Mouse (Mus musculus): ENCODE data around the gene Lhfpl4. TPM values are rescaled to one million over a fixed set of nuclear protein-coding genes. Genes with fewer than 3 reads are reported as not detected.

The Lhfpl4 gene
- 10 to 100 TPM; 75.6 to 78.2 TPM for total RNA-seq (2021)

DNA sequence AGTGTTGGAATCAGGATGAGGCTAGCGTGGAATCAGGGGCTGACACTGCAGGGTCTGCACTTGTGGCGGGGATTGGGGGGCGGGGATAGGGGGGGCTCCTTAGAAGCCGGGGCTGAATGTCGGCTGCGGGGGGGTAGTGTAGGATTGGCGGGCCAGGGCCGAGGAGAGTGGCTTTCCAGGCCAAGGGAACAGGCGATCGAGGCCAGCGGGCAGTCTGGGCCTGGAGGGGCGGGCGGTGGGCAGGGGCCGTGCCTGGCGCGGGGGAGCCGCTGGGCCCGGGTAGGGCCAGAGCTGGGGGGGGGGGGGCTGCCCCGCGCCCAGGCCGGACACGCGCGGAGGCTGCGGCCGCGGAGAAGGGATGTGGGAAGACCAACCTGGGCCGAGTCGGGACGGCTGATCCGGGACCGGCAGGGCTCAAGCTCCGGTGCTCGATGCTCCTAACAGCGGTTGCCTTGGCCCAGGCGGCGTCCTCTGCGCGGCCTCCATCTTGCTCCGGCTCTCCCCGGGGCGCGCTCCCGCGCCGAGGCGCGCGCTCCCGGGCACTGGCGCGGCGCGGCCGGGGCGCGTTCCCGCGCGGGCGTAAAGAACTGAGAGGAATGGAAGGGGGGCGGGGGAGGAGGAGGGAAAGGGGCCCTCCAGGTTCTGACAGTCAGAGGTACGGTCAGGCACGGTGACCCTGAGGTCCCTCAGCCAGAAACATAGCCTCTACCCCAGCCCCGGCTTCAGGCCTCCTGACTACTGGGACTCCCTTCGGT is at the start of gene Lhfpl4:
Lhfpl4 (minus strand) TSS at position 544 of the 755 bp plus-strand sequence.
- DNase-seq: peak; percentile 52 to 62

DNA sequence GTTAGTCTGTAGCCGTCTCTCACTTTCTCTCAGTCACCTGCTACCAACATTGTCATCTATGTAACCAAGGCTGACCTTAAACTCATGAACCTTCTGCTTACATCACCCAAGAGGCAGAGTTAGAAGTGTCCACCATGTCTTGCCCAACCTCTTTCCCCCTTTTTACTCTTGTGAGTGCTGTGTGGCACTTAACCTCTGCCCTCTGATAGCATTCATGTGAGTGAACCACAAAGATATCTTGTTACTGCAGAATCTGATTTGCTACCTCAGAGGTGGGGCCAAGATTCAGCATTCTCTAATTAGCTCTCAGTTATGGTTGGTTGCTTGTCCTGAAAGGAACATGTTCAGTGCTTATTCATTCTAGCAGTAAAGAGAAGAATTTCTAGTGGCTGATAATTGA is 47.6 kb upstream of the Lhfpl4 start:
- DNase-seq: no peak

DNA sequence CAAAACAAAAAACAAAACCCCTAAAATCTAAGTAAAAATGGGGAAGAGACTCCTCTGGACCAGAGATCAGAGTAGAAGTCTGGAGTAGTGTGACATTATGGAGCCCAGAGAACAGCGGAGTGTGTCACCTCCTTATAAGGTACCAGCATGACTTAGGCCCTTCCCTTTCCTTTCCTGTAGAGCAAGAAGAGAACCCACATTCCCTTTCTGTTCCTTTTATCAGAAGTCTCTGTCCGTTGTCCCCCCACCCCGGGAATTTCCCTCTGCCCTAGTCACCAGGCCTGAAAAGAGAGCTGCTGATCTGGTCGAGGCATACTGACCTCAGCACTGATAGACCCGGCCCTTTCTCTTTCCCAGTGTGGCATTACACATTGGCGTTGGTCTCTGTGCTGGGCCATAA is 43.3 kb upstream of the Lhfpl4 start:
- DNase-seq: no peak

GRCm38 (mm10) chr6:113237542-113238270 is 42.5 kb upstream of the Lhfpl4 start, which contains the start of gene Mtmr14:
Mtmr14 (plus strand) TSS chr6:113237843.
- DNase-seq: peak; percentile 99 to 100

GRCm38 (mm10) chr6:113235141-113235540 is 40.0 kb upstream of the Lhfpl4 start:
- no peak for DNase-seq

- no peak for DNase-seq
Measured at GRCm38 (mm10) chr6:113226705-113227104, 31.5 kb upstream of the Lhfpl4 start.

GRCm38 (mm10) chr6:113225798-113226197 is 30.6 kb upstream of the Lhfpl4 start:
- no peak for DNase-seq

DNA sequence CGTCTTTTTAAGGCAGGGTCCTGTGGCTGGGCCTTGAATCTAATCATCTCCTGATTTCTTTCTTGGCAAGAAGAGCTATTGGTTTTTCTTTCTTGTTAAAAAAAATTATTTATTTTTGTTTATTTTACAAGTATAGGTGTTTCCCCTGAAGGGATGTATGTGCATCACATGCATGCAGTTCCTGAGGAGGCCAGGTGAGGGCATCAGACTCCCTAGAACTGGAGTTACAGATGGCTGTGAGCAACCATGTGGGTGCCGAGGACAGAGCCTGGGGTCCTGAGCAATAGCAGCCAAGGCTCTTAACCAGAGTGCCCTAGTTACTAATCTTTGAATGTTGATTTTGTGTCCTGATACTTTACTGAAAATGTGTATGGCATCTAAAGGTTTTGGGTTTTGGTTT is 21.1 kb upstream of the Lhfpl4 start:
- no peak for DNase-seq

- no peak for DNase-seq
Measured at GRCm38 (mm10) chr6:113195596-113195992, 410 bp upstream of the Lhfpl4 start.

- no peak for DNase-seq
Measured at GRCm38 (mm10) chr6:113194517-113194840, 705 bp downstream of the Lhfpl4 start.

DNA sequence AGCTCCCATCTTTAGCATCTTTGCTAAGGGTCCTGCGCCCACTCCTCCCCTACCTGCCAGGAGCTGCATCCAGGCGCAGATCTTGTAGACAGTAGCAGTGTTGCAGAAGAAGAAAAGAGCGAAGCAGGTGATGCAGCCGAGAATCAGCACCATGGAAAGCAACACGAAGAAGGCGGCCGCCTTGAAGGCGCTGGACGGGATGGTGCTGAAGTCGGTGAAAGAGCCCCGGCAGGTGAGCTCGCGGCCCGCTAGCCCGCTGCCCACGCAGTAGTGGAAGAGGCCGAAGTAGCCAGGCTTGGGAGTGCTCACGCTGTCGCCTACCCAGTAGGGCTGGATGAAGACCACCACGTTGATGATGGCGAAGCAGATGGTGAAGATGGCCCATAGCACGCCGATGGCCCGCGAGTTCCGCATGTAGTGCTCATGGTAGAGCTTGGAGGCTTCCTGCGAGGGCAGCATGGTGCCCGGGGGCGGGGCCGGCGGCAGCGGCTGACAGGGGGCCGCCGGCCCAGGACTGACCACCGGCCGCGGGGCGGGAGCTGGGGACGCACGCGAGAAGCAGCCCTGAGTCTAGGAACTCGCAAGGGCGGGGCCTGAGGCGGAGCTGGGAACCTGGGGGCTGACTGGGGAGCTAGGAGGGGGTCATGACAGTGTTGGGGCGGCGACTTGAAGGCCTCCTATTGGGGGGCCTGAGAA is 1.3 kb downstream of the Lhfpl4 start:
- DNase-seq: no peak

- DNase-seq: no peak
Measured at GRCm38 (mm10) chr6:113184866-113185525, 10.2 kb downstream of the Lhfpl4 start.

GRCm38 (mm10) chr6:113184163-113184562 is 11.0 kb downstream of the Lhfpl4 start:
- DNase-seq: no peak

GRCm38 (mm10) chr6:113179195-113179733 is 15.9 kb downstream of the Lhfpl4 start:
- DNase-seq: no peak

DNA sequence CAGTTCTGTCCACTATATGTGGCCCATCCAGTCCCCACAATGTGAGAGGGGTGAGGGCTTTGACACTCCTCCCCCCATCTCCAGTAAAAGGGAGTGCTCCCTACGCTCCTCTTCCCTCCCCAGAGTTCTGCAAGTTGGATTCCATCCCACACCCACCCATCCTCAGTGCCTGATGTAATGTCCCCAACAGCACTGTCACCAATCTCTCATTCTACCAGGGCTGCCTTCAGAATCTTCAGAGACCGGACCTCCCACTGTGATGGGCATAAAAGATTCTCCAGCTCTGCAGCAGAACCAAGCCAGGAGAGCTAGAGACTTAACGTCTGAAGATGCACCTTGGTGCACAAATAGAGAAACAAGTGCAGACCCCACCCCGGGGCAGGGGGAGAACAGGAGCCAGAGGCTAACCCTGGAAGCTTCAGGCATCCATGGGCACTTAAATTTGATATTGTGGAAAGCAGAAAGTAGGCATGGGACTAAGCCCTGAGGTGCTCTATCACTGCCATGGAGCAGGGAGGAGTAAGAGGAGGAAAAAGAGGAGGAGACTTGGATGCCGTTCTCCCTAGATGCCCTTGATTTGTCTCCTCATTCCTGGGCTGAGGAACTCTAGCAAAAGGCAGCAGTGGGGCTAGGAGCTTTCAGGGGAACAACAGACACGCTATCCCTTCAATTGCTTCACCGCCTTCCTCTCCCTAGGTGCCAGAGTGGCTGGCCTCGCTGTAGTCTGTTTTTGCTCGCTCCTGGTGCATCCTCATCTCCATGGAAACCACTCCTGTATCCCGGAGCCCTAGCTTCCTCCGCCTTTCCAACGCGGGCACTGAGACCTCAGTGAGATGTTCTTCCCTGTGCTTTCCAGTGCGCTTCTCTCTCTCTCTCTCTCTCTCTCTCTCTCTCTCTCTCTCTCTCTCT is 16.6 kb downstream of the Lhfpl4 start:
- DNase-seq: peak; percentile 54 to 68

- DNase-seq: no peak
Measured at GRCm38 (mm10) chr6:113176613-113177012, 18.6 kb downstream of the Lhfpl4 start.

DNA sequence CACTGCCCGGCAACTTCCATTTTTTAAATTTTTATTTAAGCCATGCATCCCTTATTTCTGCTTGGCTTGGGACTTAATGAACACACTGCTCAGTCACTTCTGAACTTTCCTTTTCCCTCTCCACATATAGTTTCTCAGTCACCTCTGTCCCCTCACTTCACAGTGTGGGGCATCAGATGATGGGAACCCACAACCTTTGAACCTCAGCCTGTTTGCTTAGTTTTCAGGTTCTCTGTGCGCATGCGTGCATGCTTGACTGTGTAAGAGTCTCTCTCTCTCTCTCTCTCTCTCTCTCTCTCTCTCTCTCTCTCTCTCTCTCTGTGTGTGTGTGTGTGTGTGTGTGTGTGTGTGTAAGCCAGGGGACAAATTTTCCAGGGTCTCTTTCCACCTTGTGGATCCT is 19.7 kb downstream of the Lhfpl4 start:
- no peak for DNase-seq

- DNase-seq: no peak
Measured at GRCm38 (mm10) chr6:113172568-113172967, 22.6 kb downstream of the Lhfpl4 start.

- DNase-seq: no peak
Measured at GRCm38 (mm10) chr6:113172011-113172410, 23.2 kb downstream of the Lhfpl4 start.

GRCm38 (mm10) chr6:113170651-113171050 is 24.5 kb downstream of the Lhfpl4 start:
- DNase-seq: no peak

- DNase-seq: no peak
Measured at GRCm38 (mm10) chr6:113169852-113170251, 25.3 kb downstream of the Lhfpl4 start.
